Mouse (Mus musculus) WW6 (cell line): ENCODE measurements around the gene Tsku.
A peak's percentile ranks its signal among the peaks of the same experiment; 100 is the strongest.

Source experiments
- DNase-seq: peaks from one replicate; pipeline ENCODE4 v3.0.0-alpha.2; 2013; ENCODE audit warnings: low read depth, low spot score

Tsku gene

GRCm38 (mm10) chr7:98359951-98360620 lies 1.0 kb downstream of the Tsku start:
- no peak for DNase-seq

GRCm38 (mm10) chr7:98358016-98358415 lies 3.1 kb downstream of the Tsku start:
- no peak for DNase-seq

- no peak for DNase-seq
Measured at GRCm38 (mm10) chr7:98357324-98357723, 3.8 kb downstream of the Tsku start.

- no peak for DNase-seq
Measured at GRCm38 (mm10) chr7:98354921-98355310, 6.2 kb downstream of the Tsku start.

- no peak for DNase-seq
Measured at GRCm38 (mm10) chr7:98354160-98354920, 6.8 kb downstream of the Tsku start.

- no peak for DNase-seq
Measured at GRCm38 (mm10) chr7:98353616-98354015, 7.5 kb downstream of the Tsku start.

- DNase-seq: no peak
Measured at GRCm38 (mm10) chr7:98351523-98351922, 9.6 kb downstream of the Tsku start.

GRCm38 (mm10) chr7:98349821-98350220 lies 11.3 kb downstream of the Tsku start:
- DNase-seq: no peak

- DNase-seq: peak; percentile 43
Measured at GRCm38 (mm10) chr7:98349096-98349495, 12.0 kb downstream of the Tsku start.

GRCm38 (mm10) chr7:98348043-98348442 lies 13.1 kb downstream of the Tsku start:
- no peak for DNase-seq

- DNase-seq: no peak
Measured at GRCm38 (mm10) chr7:98347471-98347870, 13.7 kb downstream of the Tsku start.

GRCm38 (mm10) chr7:98345036-98345435 lies 16.1 kb downstream of the Tsku start:
- DNase-seq: no peak

- DNase-seq: no peak
Measured at GRCm38 (mm10) chr7:98344361-98344760, 16.8 kb downstream of the Tsku start.

- no peak for DNase-seq
Measured at GRCm38 (mm10) chr7:98342249-98342648, 18.9 kb downstream of the Tsku start.

- peak; percentile 64 for DNase-seq
Measured at GRCm38 (mm10) chr7:98341475-98341874, 19.7 kb downstream of the Tsku start.

- no peak for DNase-seq
Measured at GRCm38 (mm10) chr7:98340343-98340742, 20.8 kb downstream of the Tsku start.

GRCm38 (mm10) chr7:98333987-98334386 lies 27.1 kb downstream of the Tsku start:
- DNase-seq: no peak

- DNase-seq: no peak
Measured at GRCm38 (mm10) chr7:98333507-98333906, 27.6 kb downstream of the Tsku start.

GRCm38 (mm10) chr7:98332678-98333397 lies 28.3 kb downstream of the Tsku start:
- no peak for DNase-seq

- DNase-seq: no peak
Measured at GRCm38 (mm10) chr7:98331932-98332331, 29.2 kb downstream of the Tsku start.

GRCm38 (mm10) chr7:98330375-98331002 lies 30.6 kb downstream of the Tsku start:
- no peak for DNase-seq
